ENCODE assay signal across 8 mouse cellular contexts in genomic region chr11:48836990-48837309, GRCm38 (mm10). TPM values are rescaled to one million over a fixed set of nuclear protein-coding genes. Genes with fewer than 3 reads are reported as not detected.
DNase-seq lines count a peak whose midpoint lies in the region; ATAC-seq and TF ChIP-seq lines count a peak whose summit lies in the region.

No protein-coding gene starts in this region.

- WGBS in liver, adult 2 months: 13% methylated on average over 11 of the region's 11 CpGs
- 10% methylated on average over 11 of the region's 11 CpGs for WGBS in forebrain, postnatal 0 days
- WGBS in kidney, postnatal 0 days: 16% methylated on average over 9 of the region's 11 CpGs
- 7% methylated on average over 11 of the region's 11 CpGs for WGBS in neural tube, embryonic 12.5 days

- H3K79me2 ChIP-seq in liver, adult 2 months (ENCODE audit: control insufficient read depth, insufficient read depth, low read length): no peaks in the 10 kb centered on the region

- no peak for TF ChIP-seq CTCF in liver, adult 2 months (IDR thresholded peaks at IDR 0.05; ENCODE audit: low read depth, low read length)
- no peak for TF ChIP-seq CTCF in forebrain, postnatal 0 days (IDR thresholded peaks at IDR 0.05; ENCODE audit: low read depth)
- TF ChIP-seq CTCF in kidney, postnatal 0 days (IDR thresholded peaks at IDR 0.05; ENCODE audit: low read depth): no peak

- no peak for TF ChIP-seq POLR2A in liver, adult 2 months (IDR thresholded peaks at IDR 0.05; ENCODE audit: extremely low read depth, insufficient read depth, low read length)

- H3K4me3 ChIP-seq in liver, adult 2 months (ENCODE audit: insufficient read depth, low read depth, low read length): peak overlapping the region; percentile 91
- peak overlapping the region; percentile 69 for H3K4me3 ChIP-seq in forebrain, postnatal 0 days (ENCODE audit: low read depth, low read length)
- H3K4me3 ChIP-seq in kidney, postnatal 0 days (replicated peaks; ENCODE audit: low read depth, low read length): peak overlapping the region; percentile 70
- H3K4me3 ChIP-seq in neural tube, embryonic 12.5 days: peak overlapping the region; percentile 87

- DNase-seq in liver, adult 2 months (ENCODE audit: extremely low read depth, low read depth, low spot score): peak; percentile 88
- DNase-seq in liver: no peak
- no peak for DNase-seq in forebrain, postnatal 0 days
- no peak for DNase-seq in kidney, postnatal 0 days (ENCODE audit: low spot score)
- DNase-seq in cerebellum, adult 8-10 months: no peak
- no peak for DNase-seq in right cerebral cortex, adult 2 months (ENCODE audit: low spot score in 2 of 2)

- H3K9ac ChIP-seq in liver, adult 2 months (ENCODE audit: low read depth, low read length): peak overlapping the region; percentile 95
- peak overlapping the region; percentile 77 for H3K9ac ChIP-seq in forebrain, postnatal 0 days
- H3K9ac ChIP-seq in kidney, postnatal 0 days (ENCODE audit: low read depth, low read length): peak overlapping the region; percentile 71; the same call in 1 of the 2 replicates
- H3K9ac ChIP-seq in neural tube, embryonic 12.5 days: peak overlapping the region; percentile 70

- H3K4me1 ChIP-seq in liver, adult 2 months (ENCODE audit: control insufficient read depth, insufficient read depth, low read length): peaks cover 16% of the 10 kb centered on the region
- peaks cover 7% of the 10 kb centered on the region for H3K4me1 ChIP-seq in forebrain, postnatal 0 days (ENCODE audit: insufficient read depth)
- peaks cover 15% of the 10 kb centered on the region; the same call in 1 of the 2 replicates for H3K4me1 ChIP-seq in kidney, postnatal 0 days (replicated peaks; ENCODE audit: insufficient read depth, low read length)
- peaks cover 11% of the 10 kb centered on the region; the same call in 1 of the 2 replicates for H3K4me1 ChIP-seq in neural tube, embryonic 12.5 days

- no peaks in the 10 kb centered on the region for H3K36me3 ChIP-seq in liver, adult 2 months (ENCODE audit: control insufficient read depth, insufficient read depth, low read length)
- H3K36me3 ChIP-seq in forebrain, postnatal 0 days (ENCODE audit: insufficient read depth): no peaks in the 10 kb centered on the region
- H3K36me3 ChIP-seq in kidney, postnatal 0 days (ENCODE audit: insufficient read depth, low read length): no peaks in the 10 kb centered on the region
- H3K36me3 ChIP-seq in neural tube, embryonic 12.5 days: no peaks in the 10 kb centered on the region

- H3K27me3 ChIP-seq in liver, adult 2 months (ENCODE audit: control insufficient read depth, insufficient read depth, low read length): no peaks in the 10 kb centered on the region
- no peaks in the 10 kb centered on the region for H3K27me3 ChIP-seq in forebrain, postnatal 0 days (ENCODE audit: insufficient read depth, low read length)
- no peaks in the 10 kb centered on the region for H3K27me3 ChIP-seq in kidney, postnatal 0 days (ENCODE audit: insufficient read depth, low read length)
- peaks cover 12% of the 10 kb centered on the region for H3K27me3 ChIP-seq in neural tube, embryonic 12.5 days (replicated peaks)

- ATAC-seq in forebrain, postnatal 0 days: no peak
- 0 out of 2 replicates have a peak, but pooled peaks have one; percentile 0 for ATAC-seq in kidney, postnatal 0 days (replicated peaks; ENCODE audit: low FRiP score, low read depth)
- peak; percentile 3; the same call in 1 of the 2 replicates for ATAC-seq in neural tube, embryonic 12.5 days (ENCODE audit: low FRiP score, low read depth)
- ATAC-seq in megakaryocyte-erythroid progenitor cell, adult 5-6 weeks (replicated peaks; ENCODE audit: low FRiP score, low TSS enrichment, poor library complexity, severe bottlenecking): no peak

- no peaks in the 10 kb centered on the region for H3K9me3 ChIP-seq in forebrain, postnatal 0 days (ENCODE audit: low read length)
- no peaks in the 10 kb centered on the region for H3K9me3 ChIP-seq in kidney, postnatal 0 days (replicated peaks; ENCODE audit: low read length)
- no peaks in the 10 kb centered on the region for H3K9me3 ChIP-seq in neural tube, embryonic 12.5 days

- H3K4me2 ChIP-seq in forebrain, postnatal 0 days (ENCODE audit: low read depth): peak overlapping the region; percentile 85
- H3K4me2 ChIP-seq in kidney, postnatal 0 days (ENCODE audit: low read length): peak overlapping the region; percentile 89
- peak overlapping the region; percentile 69 for H3K4me2 ChIP-seq in neural tube, embryonic 12.5 days (replicated peaks)

- H3K27ac ChIP-seq in liver, adult 2 months (replicated peaks; ENCODE audit: insufficient read depth, low read depth, low read length): peak overlapping the region; percentile 85
- H3K27ac ChIP-seq in forebrain, postnatal 0 days (ENCODE audit: low read depth, low read length): peak overlapping the region; percentile 72; the same call in 1 of the 2 replicates
- H3K27ac ChIP-seq in kidney, postnatal 0 days: no peak overlapping the region; the same call in 1 of the 2 replicates
- H3K27ac ChIP-seq in neural tube, embryonic 12.5 days: no peak overlapping the region

RNA-seq across cellular contexts. Expression of gene Gm12184, which starts 10.5 kb away (rescaled TPM):
- total RNA-seq in liver, adult 2 months (2014; rRNA removed): 1.5 and 2.0 TPM in 2 replicates
- polyA plus RNA-seq in liver, adult 2 months (2012; rRNA removed): 5.5 and 5.8 TPM in 2 replicates
- total RNA-seq in forebrain, postnatal 0 days (2014; rRNA removed): 8.0 and 9.3 TPM in 2 replicates
- 3.7 and 5.0 TPM in 2 replicates for polyA plus RNA-seq in forebrain, postnatal 0 days (2015; fragmentation: Nextera tagmentation; extraction: Ambion mirVana)
- polyA plus RNA-seq in kidney, postnatal 0 days (2015; fragmentation: Nextera tagmentation; extraction: Ambion mirVana): 4.4 and 10.3 TPM in 2 replicates
- polyA plus RNA-seq in neural tube, embryonic 12.5 days (2016; fragmentation: Nextera tagmentation; extraction: Ambion mirVana): 13.8 and 14.9 TPM in 2 replicates
- total RNA-seq in megakaryocyte-erythroid progenitor cell, adult 5-6 weeks (2014; fragmentation: Nextera tagmentation): 10.6 and 12.0 TPM in 2 replicates
- total RNA-seq in megakaryocyte-erythroid progenitor cell, adult 5-6 weeks (2017): 6.7 and 9.1 TPM in 2 replicates

RNA-seq across cellular contexts. Expression of gene Trim7, which starts 11.0 kb away (rescaled TPM):
- 5.8 and 11.2 TPM in 2 replicates for total RNA-seq in liver, adult 2 months (2014; rRNA removed)
- polyA plus RNA-seq in liver, adult 2 months (2012; rRNA removed): 11.0 and 16.3 TPM in 2 replicates
- total RNA-seq in forebrain, postnatal 0 days (2014; rRNA removed): 5.6 and 9.5 TPM in 2 replicates
- 1.9 and 2.5 TPM in 2 replicates for polyA plus RNA-seq in forebrain, postnatal 0 days (2015; fragmentation: Nextera tagmentation; extraction: Ambion mirVana)
- 10.2 and 10.5 TPM in 2 replicates for polyA plus RNA-seq in kidney, postnatal 0 days (2015; fragmentation: Nextera tagmentation; extraction: Ambion mirVana)
- 0.68 and 1.8 TPM in 2 replicates for polyA plus RNA-seq in neural tube, embryonic 12.5 days (2016; fragmentation: Nextera tagmentation; extraction: Ambion mirVana)
- total RNA-seq in megakaryocyte-erythroid progenitor cell, adult 5-6 weeks (2014; fragmentation: Nextera tagmentation): 0.84 TPM in 1 of 2 replicates, not detected in the other
- 0.75 and 0.80 TPM in 2 replicates for total RNA-seq in megakaryocyte-erythroid progenitor cell, adult 5-6 weeks (2017)

RNA-seq across cellular contexts. Expression of gene Trim41, which starts 19.8 kb away (rescaled TPM):
- total RNA-seq in liver, adult 2 months (2014; rRNA removed): 11.4 and 13.2 TPM in 2 replicates
- polyA plus RNA-seq in liver, adult 2 months (2012; rRNA removed): 13.7 and 18.2 TPM in 2 replicates
- 42.2 and 47.1 TPM in 2 replicates for total RNA-seq in forebrain, postnatal 0 days (2014; rRNA removed)
- 4.4 TPM in 2 replicates for polyA plus RNA-seq in forebrain, postnatal 0 days (2015; fragmentation: Nextera tagmentation; extraction: Ambion mirVana)
- polyA plus RNA-seq in kidney, postnatal 0 days (2015; fragmentation: Nextera tagmentation; extraction: Ambion mirVana): 5.2 and 5.3 TPM in 2 replicates
- 6.4 and 7.6 TPM in 2 replicates for polyA plus RNA-seq in neural tube, embryonic 12.5 days (2016; fragmentation: Nextera tagmentation; extraction: Ambion mirVana)
- 16.0 and 19.8 TPM in 2 replicates for total RNA-seq in megakaryocyte-erythroid progenitor cell, adult 5-6 weeks (2014; fragmentation: Nextera tagmentation)
- total RNA-seq in megakaryocyte-erythroid progenitor cell, adult 5-6 weeks (2017): 18.6 and 64.6 TPM in 2 replicates

RNA-seq across cellular contexts. Expression of gene Irgm1, which starts 34.5 kb away (rescaled TPM):
- 43.0 and 48.4 TPM in 2 replicates for total RNA-seq in liver, adult 2 months (2014; rRNA removed)
- 29.9 and 33.3 TPM in 2 replicates for polyA plus RNA-seq in liver, adult 2 months (2012; rRNA removed)
- 3.0 and 6.7 TPM in 2 replicates for total RNA-seq in forebrain, postnatal 0 days (2014; rRNA removed)
- 3.5 and 4.9 TPM in 2 replicates for polyA plus RNA-seq in forebrain, postnatal 0 days (2015; fragmentation: Nextera tagmentation; extraction: Ambion mirVana)
- 32.0 and 33.2 TPM in 2 replicates for polyA plus RNA-seq in kidney, postnatal 0 days (2015; fragmentation: Nextera tagmentation; extraction: Ambion mirVana)
- 2.9 and 3.1 TPM in 2 replicates for polyA plus RNA-seq in neural tube, embryonic 12.5 days (2016; fragmentation: Nextera tagmentation; extraction: Ambion mirVana)
- 37.4 and 43.3 TPM in 2 replicates for total RNA-seq in megakaryocyte-erythroid progenitor cell, adult 5-6 weeks (2014; fragmentation: Nextera tagmentation)
- total RNA-seq in megakaryocyte-erythroid progenitor cell, adult 5-6 weeks (2017): 53.9 and 61.5 TPM in 2 replicates

RNA-seq across cellular contexts. Expression of gene Rack1, which starts 36.8 kb away (rescaled TPM):
- total RNA-seq in liver, adult 2 months (2014; rRNA removed): 507 and 645 TPM in 2 replicates
- 645 and 687 TPM in 2 replicates for polyA plus RNA-seq in liver, adult 2 months (2012; rRNA removed)
- total RNA-seq in forebrain, postnatal 0 days (2014; rRNA removed): 1,021 and 1,323 TPM in 2 replicates
- 368 and 466 TPM in 2 replicates for polyA plus RNA-seq in forebrain, postnatal 0 days (2015; fragmentation: Nextera tagmentation; extraction: Ambion mirVana)
- 732 and 795 TPM in 2 replicates for polyA plus RNA-seq in kidney, postnatal 0 days (2015; fragmentation: Nextera tagmentation; extraction: Ambion mirVana)
- 432 and 466 TPM in 2 replicates for polyA plus RNA-seq in neural tube, embryonic 12.5 days (2016; fragmentation: Nextera tagmentation; extraction: Ambion mirVana)
- 2,653 and 3,048 TPM in 2 replicates for total RNA-seq in megakaryocyte-erythroid progenitor cell, adult 5-6 weeks (2014; fragmentation: Nextera tagmentation)
- 1,625 and 1,902 TPM in 2 replicates for total RNA-seq in megakaryocyte-erythroid progenitor cell, adult 5-6 weeks (2017)

Comparison
In these comparisons a context has a peak if more than half of its experiments do, and no peak if none do; other contexts are left out.
1. H3K27ac ChIP-seq: peak in liver, adult 2 months (single experiment) and forebrain, postnatal 0 days (single experiment); none in kidney, postnatal 0 days (single experiment) and neural tube, embryonic 12.5 days (single experiment).
2. ATAC-seq: peak in kidney, postnatal 0 days (single experiment) and neural tube, embryonic 12.5 days (single experiment); none in forebrain, postnatal 0 days (single experiment) and megakaryocyte-erythroid progenitor cell, adult 5-6 weeks (single experiment).
3. Peak in every context shown above with its lines, with median percentiles within 50 percentile points of each other: H3K4me3 ChIP-seq, H3K9ac ChIP-seq and H3K4me2 ChIP-seq.